Mouse (Mus musculus) CD8-positive naive resting alpha-beta T cell, adult 57 days (primary cell): ENCODE data around the gene Folh1. TPM values are rescaled to one million over a fixed set of nuclear protein-coding genes. Genes with fewer than 3 reads are reported as not detected.

Experiments used
- total RNA-seq: library from RNA; stranded (reverse); gene quantifications from one replicate; pipeline ENCODE4 v1.2.4, GENCODE M21; 2023

Gene Folh1
- total RNA-seq = not detected

DNA sequence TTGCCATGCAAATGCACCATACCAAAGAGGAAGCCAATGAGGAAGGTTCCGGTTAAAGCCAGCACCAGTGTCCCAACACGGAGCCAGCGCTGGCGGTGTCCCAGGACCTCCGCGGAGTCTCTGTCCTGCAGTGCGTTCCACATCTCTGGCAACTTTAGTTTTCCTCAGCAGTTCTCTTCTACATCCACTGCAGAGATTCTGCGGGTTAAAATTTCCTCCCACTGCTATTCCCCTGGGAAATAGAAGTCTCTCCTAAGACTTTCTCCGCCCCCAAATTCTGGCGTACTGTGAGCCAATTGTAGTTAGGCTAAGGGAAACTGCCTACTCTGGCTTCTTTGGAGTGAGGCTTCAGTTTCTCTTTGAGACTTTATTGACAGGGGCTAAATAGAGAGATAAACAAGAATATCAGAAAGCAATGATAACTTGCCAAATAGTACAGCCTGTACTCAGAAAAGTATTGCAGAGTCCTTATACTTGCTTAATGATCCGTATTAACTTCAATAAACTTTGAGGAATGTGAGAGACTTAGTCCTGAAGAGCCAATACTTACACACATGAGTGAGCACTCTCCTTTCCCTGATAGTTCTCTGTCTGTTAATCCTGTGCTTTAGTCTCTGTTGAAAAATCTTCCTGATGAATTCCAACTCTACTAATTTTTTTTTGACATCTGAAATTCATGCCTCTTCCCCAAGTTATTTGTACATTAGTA is at the start of gene Folh1:
Folh1 (minus strand) TSS at position 327 of the 709 bp plus-strand sequence.

GRCm38 (mm10) chr7:86794727-86795126 is 19.0 kb upstream of the Folh1 start, which contains the start of gene Vmn2r77:
TSS of gene Vmn2r77 (plus strand) at chr7:86795027.

DNA sequence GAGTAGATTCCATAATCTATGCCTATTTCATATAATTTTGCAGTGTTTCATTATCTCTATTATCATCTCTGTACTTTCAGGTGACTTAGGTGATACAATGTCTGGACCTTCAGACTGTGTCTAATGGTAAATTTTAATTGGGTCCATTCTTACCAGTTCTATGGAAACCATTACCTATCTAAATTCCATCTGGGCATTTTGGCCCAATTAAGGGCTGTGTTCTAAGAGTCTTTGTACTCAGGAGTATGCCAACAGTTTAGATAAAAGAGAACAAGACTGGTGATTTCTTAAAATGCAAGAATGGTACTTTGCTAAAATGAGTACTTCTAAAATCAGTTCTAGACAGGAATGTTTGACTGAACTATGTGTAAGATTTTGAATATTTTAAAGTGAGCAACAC is 87.7 kb downstream of the Folh1 start, which contains the start of gene Olfr292:
Olfr292 (plus strand) TSS at position 301 of the 400 bp plus-strand sequence.

Other genes with a start within 250 kb of the Folh1 start
- gene Olfr295, start 192.1 kb downstream of the Folh1 start, total RNA-seq = not detected
- gene Olfr294, start 159.3 kb downstream of the Folh1 start, total RNA-seq = not detected
- gene Olfr293, start 126.9 kb downstream of the Folh1 start, total RNA-seq = not detected
- not detected for gene Olfr292, start 87.6 kb downstream of the Folh1 start, total RNA-seq
- not detected for gene Vmn2r77, start 19.1 kb upstream of the Folh1 start, total RNA-seq
- gene Vmn2r78, start 139.2 kb upstream of the Folh1 start, total RNA-seq = not detected
- not detected for gene Vmn2r79, start 220.2 kb upstream of the Folh1 start, total RNA-seq